Mouse (Mus musculus) hindbrain, embryonic 10.5 days (tissue): ENCODE data around the gene Mchr1. TPM values are rescaled to one million over a fixed set of nuclear protein-coding genes. Genes with fewer than 3 reads are reported as not detected.
A peak's percentile ranks its signal among the peaks of the same experiment; 100 is the strongest.

ENCODE experiments used
- DNase-seq: peaks from one replicate; pipeline ENCODE4 v3.0.0-alpha.2; 2017; ENCODE audit warnings: low spot score
- H3K27ac ChIP-seq: fragments of 300-500 bp; sonication (generic); 2 replicates; pipeline ENCODE4 v1.5.1; 2016; ENCODE audit warnings: mild to moderate bottlenecking, moderate library complexity
- H3K27me3 ChIP-seq: fragments of 300-500 bp; sonication (generic); 2 replicates; pipeline ENCODE4 v1.6.1; 2016; ENCODE audit warnings: mild to moderate bottlenecking; ENCODE audit not compliant: poor library complexity, insufficient read depth, severe bottlenecking
- H3K36me3 ChIP-seq: fragments of 300-500 bp; sonication (generic); 2 replicates; pipeline ENCODE4 v1.6.1; 2016; ENCODE audit warnings: mild to moderate bottlenecking, moderate library complexity
- H3K4me1 ChIP-seq: fragments of 300-500 bp; sonication (generic); replicated peaks from 2 replicates; pipeline ENCODE4 v1.6.1; 2016; ENCODE audit warnings: mild to moderate bottlenecking
- H3K4me3 ChIP-seq: fragments of 300-500 bp; sonication (generic); 2 replicates; pipeline ENCODE4 v1.5.1; 2016; ENCODE audit warnings: mild to moderate bottlenecking, moderate library complexity
- H3K9me3 ChIP-seq: fragments of 300-500 bp; sonication (generic); 2 replicates; pipeline ENCODE4 v1.6.1; 2016; ENCODE audit warnings: mild to moderate bottlenecking, moderate library complexity
- WGBS: fragments of 180-500 bp; shearing (Covaris S2); methylation state at CpG from one replicate; pipeline ENCODE4 v1.1.7; 2016; 5-methylcytosine and 5-hydroxymethylcytosine counted together
- polyA plus RNA-seq: library from polyadenylated mRNA; unstranded; fragments of >200 nt; fragmentation: Nextera tagmentation; extraction: Ambion mirVana; gene quantifications from 2 replicates; pipeline ENCODE4 v1.2.1, GENCODE M21; 2016

The Mchr1 gene
- polyA plus RNA-seq, 1 experiment from 2014 or later = 0.22 TPM

- peak overlapping the region; percentile 29; the same call in 1 of the 2 replicates for H3K27ac ChIP-seq
- no peaks in the 10 kb centered on the region for H3K36me3 ChIP-seq
- H3K27me3 ChIP-seq = no peaks in the 10 kb centered on the region
- no peaks in the 10 kb centered on the region for H3K9me3 ChIP-seq
- H3K4me3 ChIP-seq = no peak overlapping the region
- 48% methylated on average over 9 of the region's 9 CpGs for WGBS
- no peak for DNase-seq
- H3K4me1 ChIP-seq = peaks cover 22% of the 10 kb centered on the region
Observed at GRCm38 (mm10) chr15:81258296-81258695, 23.0 kb downstream of the Mchr1 start.

- Histone ChIP-seq H3K4me3 (no peak overlapping the region), H3K36me3 (no peaks in the 10 kb centered on the region), H3K4me1 (peaks cover 24% of the 10 kb centered on the region), H3K27ac (no peak overlapping the region), H3K27me3 (no peaks in the 10 kb centered on the region), H3K9me3 (no peaks in the 10 kb centered on the region)
- WGBS = 93% methylated on average over 5 of the region's 5 CpGs
- no peak for DNase-seq
Observed at GRCm38 (mm10) chr15:81259304-81259703, 24.0 kb downstream of the Mchr1 start.

GRCm38 (mm10) chr15:81260208-81260607 is 24.9 kb downstream of the Mchr1 start:
- Histone ChIP-seq H3K27me3 (no peaks in the 10 kb centered on the region), H3K4me1 (peaks cover 23% of the 10 kb centered on the region), H3K4me3 (no peak overlapping the region), H3K36me3 (no peaks in the 10 kb centered on the region), H3K9me3 (no peaks in the 10 kb centered on the region), H3K27ac (no peak overlapping the region)
- 87% methylated on average over 9 of the region's 9 CpGs for WGBS
- DNase-seq = no peak

- no peak overlapping the region for H3K4me3 ChIP-seq
- H3K4me1 ChIP-seq = 0 out of 2 replicates have a peak, but pooled peaks cover 7% of the 10 kb centered on the region
- H3K27ac ChIP-seq = no peak overlapping the region
- H3K9me3 ChIP-seq = peaks cover 6% of the 10 kb centered on the region; the same call in 1 of the 2 replicates
- no peaks in the 10 kb centered on the region for H3K36me3 ChIP-seq
- WGBS = 49% methylated on average over 16 of the region's 16 CpGs
- DNase-seq = no peak
- H3K27me3 ChIP-seq = no peaks in the 10 kb centered on the region
Observed at GRCm38 (mm10) chr15:81264392-81265095, 29.2 kb downstream of the Mchr1 start.

GRCm38 (mm10) chr15:81267416-81267815 is 32.1 kb downstream of the Mchr1 start:
- no peak overlapping the region for H3K4me3 ChIP-seq
- DNase-seq = no peak
- H3K27ac ChIP-seq = no peak overlapping the region
- 93% methylated on average over 2 of the region's 2 CpGs for WGBS
- no peaks in the 10 kb centered on the region for H3K27me3 ChIP-seq
- peaks cover 11% of the 10 kb centered on the region for H3K4me1 ChIP-seq
- peaks cover 6% of the 10 kb centered on the region; the same call in 1 of the 2 replicates for H3K9me3 ChIP-seq
- no peaks in the 10 kb centered on the region for H3K36me3 ChIP-seq

GRCm38 (mm10) chr15:81272305-81273053 is 37.2 kb downstream of the Mchr1 start:
- Histone ChIP-seq H3K4me3 (no peak overlapping the region), H3K36me3 (no peaks in the 10 kb centered on the region), H3K4me1 (peaks cover 25% of the 10 kb centered on the region), H3K27me3 (no peaks in the 10 kb centered on the region), H3K9me3 (peaks cover 6% of the 10 kb centered on the region; the same call in 1 of the 2 replicates), H3K27ac (peak overlapping the region; percentile 78)
- no peak for DNase-seq
- 24% methylated on average over 13 of the region's 13 CpGs for whole genome bisulfite sequencing

- H3K27ac ChIP-seq = peak overlapping the region; percentile 1; the same call in 1 of the 2 replicates
- H3K4me1 ChIP-seq = peaks cover 34% of the 10 kb centered on the region
- no peaks in the 10 kb centered on the region for H3K36me3 ChIP-seq
- no peak for DNase-seq
- H3K4me3 ChIP-seq = no peak overlapping the region
- WGBS = 61% methylated on average over 2 of the region's 2 CpGs
- H3K27me3 ChIP-seq = no peaks in the 10 kb centered on the region
- peaks cover 3% of the 10 kb centered on the region; the same call in 1 of the 2 replicates for H3K9me3 ChIP-seq
Observed at GRCm38 (mm10) chr15:81273361-81273760, 38.1 kb downstream of the Mchr1 start.

- peak overlapping the region; percentile 16; the same call in 1 of the 2 replicates for H3K4me3 ChIP-seq
- peak overlapping the region; percentile 66 for H3K27ac ChIP-seq
- 8% methylated on average over 11 of the region's 11 CpGs for WGBS
- no peaks in the 10 kb centered on the region for H3K9me3 ChIP-seq
- no peaks in the 10 kb centered on the region for H3K27me3 ChIP-seq
- peaks cover 32% of the 10 kb centered on the region for H3K4me1 ChIP-seq
- peak; percentile 35 for DNase-seq
- no peaks in the 10 kb centered on the region for H3K36me3 ChIP-seq
Observed at GRCm38 (mm10) chr15:81277928-81278327, 42.6 kb downstream of the Mchr1 start.

- Histone ChIP-seq H3K9me3 (no peaks in the 10 kb centered on the region), H3K4me1 (peaks cover 25% of the 10 kb centered on the region), H3K27me3 (no peaks in the 10 kb centered on the region), H3K36me3 (no peaks in the 10 kb centered on the region), H3K27ac (peak overlapping the region; percentile 59; the same call in 1 of the 2 replicates), H3K4me3 (no peak overlapping the region)
- no peak for DNase-seq
- WGBS = 73% methylated on average over 6 of the region's 6 CpGs
Observed at GRCm38 (mm10) chr15:81278699-81279098, 43.4 kb downstream of the Mchr1 start.

GRCm38 (mm10) chr15:81284121-81284734 is 48.9 kb downstream of the Mchr1 start:
- H3K36me3 ChIP-seq = no peaks in the 10 kb centered on the region
- no peak overlapping the region for H3K4me3 ChIP-seq
- no peaks in the 10 kb centered on the region for H3K4me1 ChIP-seq
- no peaks in the 10 kb centered on the region for H3K9me3 ChIP-seq
- no peaks in the 10 kb centered on the region for H3K27me3 ChIP-seq
- WGBS = 83% methylated on average over 9 of the region's 9 CpGs
- H3K27ac ChIP-seq = no peak overlapping the region
- no peak for DNase-seq
